Mouse (Mus musculus) C2C12 (cell line): ENCODE data around the gene Eps15l1. TPM values are rescaled to one million over a fixed set of nuclear protein-coding genes. Genes with fewer than 3 reads are reported as not detected.
A peak's percentile ranks its signal among the peaks of the same experiment; 100 is the strongest.

Experiments
- H3K27me3 ChIP-seq: one replicate; pipeline ENCODE4 v1.6.1; 2011; ENCODE audit not compliant: control insufficient read depth, insufficient read depth, insufficient read length
- H3K36me3 ChIP-seq: one replicate; pipeline ENCODE4 v1.6.1; 2011; ENCODE audit not compliant: control insufficient read depth, insufficient read depth
- H3K4me3 ChIP-seq: one replicate; pipeline ENCODE4 v1.5.1; 2011; ENCODE audit warnings: mild to moderate bottlenecking, control low read depth; ENCODE audit not compliant: poor library complexity, insufficient read depth, severe bottlenecking
- H3K79me2 ChIP-seq: one replicate; pipeline ENCODE4 v1.6.1; 2011; ENCODE audit not compliant: control insufficient read depth, insufficient read depth
- H3K79me3 ChIP-seq: one replicate; pipeline ENCODE4 v1.6.1; 2011; ENCODE audit warnings: low read depth, control low read depth
- H3ac ChIP-seq: one replicate; pipeline ENCODE3; 2011; ENCODE audit warnings: low read depth; ENCODE audit not compliant: control insufficient read depth, insufficient read length
- CEBPB ChIP-seq: IDR thresholded peaks from one replicate; pipeline ENCODE4 v1.6.1; 2011; ENCODE audit warnings: low read depth, mild to moderate bottlenecking, control low read depth, moderate library complexity
- CTCF ChIP-seq: IDR thresholded peaks from one replicate; pipeline ENCODE4 v1.5.1; 2011; ENCODE audit not compliant: control insufficient read depth, insufficient read depth, insufficient read length
- FOSL1 ChIP-seq: IDR thresholded peaks from one replicate; pipeline ENCODE4 v1.8.0; 2011; ENCODE audit warnings: mild to moderate bottlenecking, low read length; ENCODE audit not compliant: poor library complexity, insufficient read depth, severe bottlenecking
- MAX ChIP-seq: IDR thresholded peaks from one replicate; pipeline ENCODE4 v1.6.1; 2011; ENCODE audit warnings: mild to moderate bottlenecking, control low read depth
- MYOD1 ChIP-seq: IDR thresholded peaks from one replicate; pipeline ENCODE4 v1.6.1; 2011; ENCODE audit warnings: low read depth; ENCODE audit not compliant: control insufficient read depth, insufficient read length
- MYOG ChIP-seq: IDR thresholded peaks from one replicate; pipeline ENCODE4 v1.6.1; 2011; ENCODE audit not compliant: control insufficient read depth, insufficient read length; ENCODE audit errors: extremely low read depth
- USF1 ChIP-seq: IDR thresholded peaks from one replicate; pipeline ENCODE4 v1.6.1; 2011; ENCODE audit warnings: low read depth, mild to moderate bottlenecking, control low read depth, moderate library complexity
- long read RNA-seq, 2 experiments: library from polyadenylated mRNA; unstranded; transcript quantifications; one replicate each; pipeline ENCODE4 v2.0.0; 2019 to 2020
- polyA plus RNA-seq: library from polyadenylated mRNA; unstranded; fragments of >200 nt; fragmentation: generic; extraction: Trizol; gene quantifications from one replicate; pipeline ENCODE4 v1.2.1, GENCODE M21; 2012; ENCODE audit warnings: missing spikeins

The Eps15l1 gene
- polyA plus RNA-seq = 29.4 TPM
- long read RNA-seq, experiment 1, transcript Eps15l1-205 (16 exons, 3,376 nt) = major isoform, 5 of 19 reads
- long read RNA-seq, experiment 1, partial matches to known transcripts = 4 of 19 reads
- long read RNA-seq, experiment 1, other reads (novel, unspliced or antisense) = 9 of 19 reads
- long read RNA-seq, experiment 2, transcript Eps15l1-203 (22 exons, 2,686 nt) = minor isoform, 5 of 204 reads
- long read RNA-seq, experiment 2, transcript Eps15l1-201 (24 exons, 3,129 nt) = minor isoform, 19 of 204 reads
- long read RNA-seq, experiment 2, transcript Eps15l1-205 (16 exons, 3,376 nt) = major isoform, 76 of 204 reads
- long read RNA-seq, experiment 2, transcript Eps15l1-206 (22 exons, 2,620 nt) = minor isoform, 10 of 204 reads
- long read RNA-seq, experiment 2, partial matches to known transcripts = 16 of 204 reads
- long read RNA-seq, experiment 2, other reads (novel, unspliced or antisense) = 78 of 204 reads

- H3K79me3 ChIP-seq = peaks cover 42% of the 10 kb centered on the region
- peaks cover 42% of the 10 kb centered on the region for H3K79me2 ChIP-seq
- H3K27me3 ChIP-seq = no peaks in the 10 kb centered on the region
- TF ChIP-seq USF1 (peak; percentile 44), MAX (peak; percentile 90), FOSL1 (no peak), CEBPB (no peak)
- peak within 1 kb of the TSS; percentile 56 for H3K4me3 ChIP-seq
- H3ac ChIP-seq = peak within 1 kb of the TSS; percentile 86
- peaks cover 7% of the 10 kb centered on the region for H3K36me3 ChIP-seq
These were observed at the start of gene Eps15l1 for GRCm38 (mm10) chr8:72421362-72422335. TSS of gene Eps15l1 (minus strand) at chr8:72421460.

- TF ChIP-seq USF1 = no peak
- no peak for TF ChIP-seq MYOG
- TF ChIP-seq MAX = no peak
- no peak for TF ChIP-seq FOSL1
- TF ChIP-seq MYOD1 = no peak
- TF ChIP-seq CEBPB = no peak
- no peak for TF ChIP-seq CTCF
- Histone ChIP-seq H3K79me2 (peaks cover 47% of the 10 kb centered on the region), H3K79me3 (peaks cover 33% of the 10 kb centered on the region), H3K4me3 (no peak overlapping the region), H3K27me3 (no peaks in the 10 kb centered on the region), H3K36me3 (peaks cover 73% of the 10 kb centered on the region), H3ac (no peak overlapping the region)
These were observed 49.4 kb upstream of the Eps15l1 start for GRCm38 (mm10) chr8:72470684-72471083.

DNA sequence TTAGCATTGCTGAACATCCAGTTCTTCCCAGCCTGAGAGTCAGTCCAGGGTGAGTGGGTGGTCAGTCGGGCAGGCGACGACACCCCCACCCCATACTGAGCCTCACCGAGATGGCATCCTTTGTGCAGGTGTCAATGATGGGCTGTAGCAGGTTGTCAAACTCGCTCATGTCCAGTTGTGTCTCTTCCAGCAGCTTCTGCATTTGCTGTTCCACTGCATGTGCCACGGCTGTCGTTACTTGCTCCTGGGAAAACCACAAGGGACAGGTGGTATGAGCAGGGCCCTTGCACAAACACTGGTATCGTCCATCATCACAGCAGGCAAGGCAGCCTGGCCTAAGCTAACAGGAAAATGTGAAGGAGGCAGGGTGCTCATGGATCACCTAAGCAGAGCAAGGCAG is 48.7 kb upstream of the Eps15l1 start:
- Histone ChIP-seq H3K4me3 (no peak overlapping the region), H3ac (no peak overlapping the region), H3K27me3 (no peaks in the 10 kb centered on the region), H3K79me2 (peaks cover 43% of the 10 kb centered on the region), H3K36me3 (peaks cover 80% of the 10 kb centered on the region), H3K79me3 (peaks cover 30% of the 10 kb centered on the region)
- no peak for TF ChIP-seq MYOD1
- no peak for TF ChIP-seq USF1
- no peak for TF ChIP-seq CTCF
- no peak for TF ChIP-seq FOSL1
- TF ChIP-seq MYOG = no peak

- H3K27me3 ChIP-seq = no peaks in the 10 kb centered on the region
- no peak overlapping the region for H3K4me3 ChIP-seq
- peaks cover 87% of the 10 kb centered on the region for H3K36me3 ChIP-seq
- no peak overlapping the region for H3ac ChIP-seq
- peaks cover 26% of the 10 kb centered on the region for H3K79me3 ChIP-seq
- TF ChIP-seq MAX = no peak
- no peak for TF ChIP-seq MYOG
- TF ChIP-seq USF1 = no peak
- TF ChIP-seq FOSL1 = no peak
- TF ChIP-seq MYOD1 = no peak
- TF ChIP-seq CTCF = no peak
- no peak for TF ChIP-seq CEBPB
- peaks cover 36% of the 10 kb centered on the region for H3K79me2 ChIP-seq
These were observed 48.0 kb upstream of the Eps15l1 start for GRCm38 (mm10) chr8:72469243-72469642.

GRCm38 (mm10) chr8:72464211-72464610 is 43.0 kb upstream of the Eps15l1 start:
- H3ac ChIP-seq = no peak overlapping the region
- H3K79me2 ChIP-seq = no peaks in the 10 kb centered on the region
- no peaks in the 10 kb centered on the region for H3K79me3 ChIP-seq
- no peaks in the 10 kb centered on the region for H3K27me3 ChIP-seq
- TF ChIP-seq USF1 (no peak), FOSL1 (no peak), CTCF (no peak), MYOD1 (no peak), CEBPB (no peak), MAX (no peak), MYOG (no peak)
- peaks cover 89% of the 10 kb centered on the region for H3K36me3 ChIP-seq
- no peak overlapping the region for H3K4me3 ChIP-seq
